In the genomic region with DNA sequence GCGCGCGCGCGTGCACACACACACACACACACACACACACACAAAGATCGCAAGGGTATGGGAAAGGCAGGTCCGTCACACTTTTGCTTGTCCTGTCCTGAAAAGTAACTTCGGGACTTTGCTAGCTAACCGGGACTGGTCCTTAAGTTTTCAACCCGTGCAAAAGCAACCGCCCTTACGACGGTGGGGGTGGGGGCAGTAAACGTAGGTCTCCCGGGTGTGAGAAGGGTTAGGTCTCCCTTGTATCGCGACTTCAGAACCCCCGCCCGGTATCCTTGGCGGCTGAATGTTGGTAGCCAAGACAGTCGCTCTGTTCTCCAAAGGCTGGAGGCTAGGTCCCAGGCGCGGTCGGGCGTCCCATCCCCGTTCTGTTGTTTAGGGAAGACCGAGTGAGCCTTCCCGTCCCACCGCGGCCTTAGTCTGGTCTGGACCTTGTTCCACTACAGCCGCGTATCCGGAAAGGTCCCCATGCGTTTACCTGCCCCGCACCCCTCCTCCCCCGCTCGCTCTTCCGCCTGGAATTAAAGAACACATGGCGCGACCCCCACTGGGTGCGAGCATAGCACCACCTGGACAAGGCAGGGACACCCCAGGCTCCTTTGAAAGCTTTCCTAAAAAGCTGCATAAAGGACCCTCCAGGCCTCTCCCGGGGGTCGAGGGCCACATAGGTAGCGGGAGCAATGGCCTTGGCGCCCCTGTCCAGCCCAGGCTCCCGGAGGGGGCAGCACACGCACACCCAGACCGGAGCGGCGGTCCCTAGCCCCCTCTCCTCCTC, we compare ENCODE assay signal across 8 mouse cellular contexts. TPM values are rescaled to one million over a fixed set of nuclear protein-coding genes. Genes with fewer than 3 reads are reported as not detected.
DNase-seq lines count a peak whose midpoint lies in the region; ATAC-seq and TF ChIP-seq lines count a peak whose summit lies in the region.

No protein-coding gene starts in this region.

- H3K27me3 ChIP-seq in heart, embryonic 16.5 days (ENCODE audit: control insufficient read depth, insufficient read depth, low read length), result peaks cover 18% of the 10 kb centered on the region
- H3K27me3 ChIP-seq in limb, embryonic 12.5 days, result peaks cover 43% of the 10 kb centered on the region

- WGBS in heart, embryonic 16.5 days, result under 1% methylated on average over 50 of the region's 50 CpGs
- WGBS in limb, embryonic 12.5 days, result under 1% methylated on average over 45 of the region's 50 CpGs
- under 1% methylated on average over 50 of the region's 50 CpGs for WGBS in olfactory bulb, adult 2 months

- peak overlapping the region; percentile 99 for H3K4me2 ChIP-seq in heart, embryonic 16.5 days (ENCODE audit: low read depth, low read length)
- peak overlapping the region; percentile 94 for H3K4me2 ChIP-seq in limb, embryonic 12.5 days

- no peaks in the 10 kb centered on the region for H3K9me3 ChIP-seq in heart, embryonic 16.5 days (replicated peaks; ENCODE audit: control insufficient read depth, low read length)
- no peaks in the 10 kb centered on the region for H3K9me3 ChIP-seq in limb, embryonic 12.5 days

- peak overlapping the region; percentile 81 for H3K9ac ChIP-seq in heart, embryonic 16.5 days (ENCODE audit: low read length)
- H3K9ac ChIP-seq in limb, embryonic 12.5 days (replicated peaks), result peak overlapping the region; percentile 77; the same call in 1 of the 2 replicates

- peak; percentile 24 for DNase-seq in ovary, postnatal 10 days (ENCODE audit: low spot score)
- no peak for DNase-seq in ovary, postnatal 14 days (ENCODE audit: low spot score)
- DNase-seq in adipocyte (ENCODE audit: low spot score), result no peak

- H3K4me1 ChIP-seq in cortical plate, adult 2 months (ENCODE audit: control insufficient read depth, insufficient read depth, low read length), result no peaks in the 10 kb centered on the region
- H3K4me1 ChIP-seq in heart, embryonic 16.5 days (ENCODE audit: control insufficient read depth, insufficient read depth, low read length), result peaks cover 13% of the 10 kb centered on the region
- peaks cover 21% of the 10 kb centered on the region for H3K4me1 ChIP-seq in limb, embryonic 12.5 days (replicated peaks)
- H3K4me1 ChIP-seq in olfactory bulb, adult 2 months (ENCODE audit: control insufficient read depth, insufficient read depth, low read length), result peaks cover 23% of the 10 kb centered on the region

- H3K4me3 ChIP-seq in cortical plate, adult 2 months (ENCODE audit: insufficient read depth, low read length), result peak overlapping the region; percentile 43; the same call in 1 of the 2 replicates
- H3K4me3 ChIP-seq in heart, embryonic 16.5 days (ENCODE audit: low read length), result peak overlapping the region; percentile 76
- H3K4me3 ChIP-seq in limb, embryonic 12.5 days (replicated peaks), result peak overlapping the region; percentile 69
- H3K4me3 ChIP-seq in olfactory bulb, adult 2 months (ENCODE audit: insufficient read depth, low read depth, low read length), result peak overlapping the region; percentile 42; the same call in 1 of the 2 replicates

- no peak overlapping the region for H3K27ac ChIP-seq in cortical plate, adult 2 months (ENCODE audit: insufficient read depth, low read length)
- H3K27ac ChIP-seq in heart, embryonic 16.5 days (ENCODE audit: low read length), result no peak overlapping the region
- H3K27ac ChIP-seq in limb, embryonic 12.5 days, result no peak overlapping the region
- no peak overlapping the region for H3K27ac ChIP-seq in olfactory bulb, adult 2 months (ENCODE audit: insufficient read depth, low read depth, low read length)

- no peak for TF ChIP-seq POLR2A in cortical plate, adult 2 months (IDR thresholded peaks at IDR 0.05; ENCODE audit: extremely low read depth, insufficient read depth, low read length)
- no peak for TF ChIP-seq POLR2A in olfactory bulb, adult 2 months (IDR thresholded peaks at IDR 0.05; ENCODE audit: insufficient read depth, low read depth, low read length)

- TF ChIP-seq CTCF in cortical plate, adult 2 months (IDR thresholded peaks at IDR 0.05; ENCODE audit: extremely low read depth, insufficient read depth, low read length), result no peak
- TF ChIP-seq CTCF in olfactory bulb, adult 2 months (IDR thresholded peaks at IDR 0.05; ENCODE audit: insufficient read depth, low read depth, low read length), result no peak

- no peak for ATAC-seq in heart, embryonic 16.5 days (replicated peaks; ENCODE audit: extremely low read depth, insufficient read depth, low FRiP score)
- no peak for ATAC-seq in limb, embryonic 12.5 days (ENCODE audit: insufficient number of reproducible peaks, insufficient read depth, low FRiP score, low TSS enrichment, low read depth)
- no peak for ATAC-seq in megakaryocyte progenitor cell, adult 5-6 weeks (replicated peaks; ENCODE audit: poor library complexity)

- no peaks in the 10 kb centered on the region for H3K36me3 ChIP-seq in heart, embryonic 16.5 days (ENCODE audit: control insufficient read depth, insufficient read depth)
- H3K36me3 ChIP-seq in limb, embryonic 12.5 days, result no peaks in the 10 kb centered on the region

RNA-seq across cellular contexts. Expression of a gene that starts 0.8 kb away (rescaled TPM):
- polyA plus RNA-seq in cortical plate, adult 2 months (2012; rRNA removed), result 0.31 and 0.55 TPM in 2 replicates
- polyA plus RNA-seq in heart, embryonic 16.5 days (2015; fragmentation: Nextera tagmentation; extraction: Ambion mirVana), result 9.0 and 10.4 TPM in 2 replicates
- polyA plus RNA-seq in limb, embryonic 12.5 days (2016; fragmentation: Nextera tagmentation; extraction: Ambion mirVana), result 18.6 and 22.9 TPM in 2 replicates
- not detected in 2 replicates for polyA plus RNA-seq in olfactory bulb, adult 2 months (2012; ENCODE audit: insufficient read depth, insufficient read length, low replicate concordance, missing spikeins)
- total RNA-seq in megakaryocyte progenitor cell, adult 5-6 weeks (2015), result 2.1 and 3.4 TPM in 2 replicates
- 4.5 and 32.2 TPM in 2 replicates for total RNA-seq in megakaryocyte progenitor cell, adult 5-6 weeks (2017)

RNA-seq across cellular contexts. Expression of a gene that starts 8.5 kb away (rescaled TPM):
- 0.08 TPM in 1 of 2 replicates, not detected in the other for polyA plus RNA-seq in cortical plate, adult 2 months (2012; rRNA removed)
- 2.1 and 2.3 TPM in 2 replicates for polyA plus RNA-seq in heart, embryonic 16.5 days (2015; fragmentation: Nextera tagmentation; extraction: Ambion mirVana)
- polyA plus RNA-seq in limb, embryonic 12.5 days (2016; fragmentation: Nextera tagmentation; extraction: Ambion mirVana), result 14.1 and 14.5 TPM in 2 replicates
- not detected in 2 replicates for polyA plus RNA-seq in olfactory bulb, adult 2 months (2012; ENCODE audit: insufficient read depth, insufficient read length, low replicate concordance, missing spikeins)
- total RNA-seq in megakaryocyte progenitor cell, adult 5-6 weeks (2015), result 0.83 TPM in 1 of 2 replicates, not detected in the other
- total RNA-seq in megakaryocyte progenitor cell, adult 5-6 weeks (2017), result 0.37 and 0.71 TPM in 2 replicates

RNA-seq across cellular contexts. Expression of a gene that starts 8.5 kb away (rescaled TPM):
- 0.46 and 0.49 TPM in 2 replicates for polyA plus RNA-seq in cortical plate, adult 2 months (2012; rRNA removed)
- polyA plus RNA-seq in heart, embryonic 16.5 days (2015; fragmentation: Nextera tagmentation; extraction: Ambion mirVana), result 0.27 and 0.56 TPM in 2 replicates
- polyA plus RNA-seq in limb, embryonic 12.5 days (2016; fragmentation: Nextera tagmentation; extraction: Ambion mirVana), result 0.22 and 0.49 TPM in 2 replicates
- not detected in 2 replicates for polyA plus RNA-seq in olfactory bulb, adult 2 months (2012; ENCODE audit: insufficient read depth, insufficient read length, low replicate concordance, missing spikeins)
- not detected in 2 replicates for total RNA-seq in megakaryocyte progenitor cell, adult 5-6 weeks (2015)
- not detected in 2 replicates for total RNA-seq in megakaryocyte progenitor cell, adult 5-6 weeks (2017)
